Mouse (Mus musculus) stomach, embryonic 16.5 days (tissue): ENCODE measurements around the gene Uqcr11. TPM values are rescaled to one million over a fixed set of nuclear protein-coding genes. Genes with fewer than 3 reads are reported as not detected.

ENCODE experiments used
- ATAC-seq: fragments of 200-750 bp; cut with Nextera tagmentation; 2 replicates; pipeline ENCODE4 v1.8.0; 2017; ENCODE audit warnings: moderate number of reproducible peaks, moderate TSS enrichment; ENCODE audit not compliant: insufficient read depth, low FRiP score
- H3K27ac ChIP-seq: fragments of 300-500 bp; sonication (generic); 2 replicates; pipeline ENCODE4 v1.5.1; 2014; ENCODE audit warnings: low read length
- H3K27me3 ChIP-seq: fragments of 300-500 bp; sonication (generic); 2 replicates; pipeline ENCODE4 v1.6.1; 2014; ENCODE audit warnings: low read length, control low read depth, mixed read lengths; ENCODE audit not compliant: control insufficient read depth, insufficient read depth
- H3K36me3 ChIP-seq: fragments of 300-500 bp; sonication (generic); 2 replicates; pipeline ENCODE4 v1.6.1; 2014; ENCODE audit warnings: low read length; ENCODE audit not compliant: control insufficient read depth, insufficient read depth
- H3K4me1 ChIP-seq: fragments of 300-500 bp; sonication (generic); 2 replicates; pipeline ENCODE4 v1.6.1; 2014; ENCODE audit warnings: low read length, control low read depth, mixed read lengths; ENCODE audit not compliant: control insufficient read depth, insufficient read depth
- H3K4me2 ChIP-seq: fragments of 300-500 bp; sonication (generic); 2 replicates; pipeline ENCODE4 v1.6.1; 2014; ENCODE audit warnings: low read depth, low read length, mixed read lengths
- H3K4me3 ChIP-seq: fragments of 300-500 bp; sonication (generic); replicated peaks from 2 replicates; pipeline ENCODE4 v1.5.1; 2014; ENCODE audit warnings: mild to moderate bottlenecking, low read length
- H3K9ac ChIP-seq: fragments of 300-500 bp; sonication (generic); 2 replicates; pipeline ENCODE4 v1.6.1; 2014; ENCODE audit warnings: low read length
- H3K9me3 ChIP-seq: fragments of 300-500 bp; sonication (generic); replicated peaks from 2 replicates; pipeline ENCODE4 v1.6.1; 2016; ENCODE audit warnings: low read length, control low read depth; ENCODE audit not compliant: control insufficient read depth
- WGBS: fragments of 180-500 bp; shearing (Covaris S2); extraction: QIAGEN DNeasy Blood & Tissue Kit; methylation state at CpG from one replicate; pipeline ENCODE4 v1.1.7; 2014; 5-methylcytosine and 5-hydroxymethylcytosine counted together
- polyA plus RNA-seq: library from polyadenylated mRNA; unstranded; fragments of >200 nt; fragmentation: Nextera tagmentation; extraction: Ambion mirVana; gene quantifications from 2 replicates; pipeline ENCODE4 v1.2.1, GENCODE M21; 2015

Uqcr11 gene
- polyA plus RNA-seq, 1 experiment from 2014 or later = 669 TPM

DNA sequence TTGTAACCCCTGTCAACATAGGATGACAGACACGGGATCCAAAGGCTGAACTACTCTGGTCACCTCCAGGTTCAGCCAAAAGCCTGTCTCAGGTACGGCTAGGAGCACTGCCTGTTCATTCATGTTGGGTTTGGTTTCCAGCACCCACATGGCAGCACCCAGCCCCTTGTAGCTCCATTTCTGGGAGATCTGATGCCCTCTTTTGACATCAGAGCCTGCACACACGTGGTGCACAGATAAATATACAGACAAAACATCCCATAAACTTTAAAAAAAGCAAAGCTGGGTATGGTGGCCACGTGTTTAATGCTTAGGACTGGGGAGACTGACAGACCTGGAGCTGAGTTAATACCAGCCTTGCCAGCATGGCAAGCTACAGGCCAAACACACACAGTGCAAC lies 1.3 kb upstream of the Uqcr11 start:
- H3K9me3 ChIP-seq = no peaks in the 10 kb centered on the region
- H3K4me1 ChIP-seq = peaks cover 23% of the 10 kb centered on the region
- H3K4me3 ChIP-seq = no peak overlapping the region
- WGBS = 42% methylated on average over 4 of the region's 4 CpGs
- H3K27ac ChIP-seq = peak overlapping the region; percentile 81; the same call in 1 of the 2 replicates
- peak overlapping the region; percentile 74; the same call in 1 of the 2 replicates for H3K9ac ChIP-seq
- H3K36me3 ChIP-seq = peaks cover 36% of the 10 kb centered on the region
- no peak for ATAC-seq
- no peak overlapping the region for H3K4me2 ChIP-seq
- no peaks in the 10 kb centered on the region for H3K27me3 ChIP-seq

DNA sequence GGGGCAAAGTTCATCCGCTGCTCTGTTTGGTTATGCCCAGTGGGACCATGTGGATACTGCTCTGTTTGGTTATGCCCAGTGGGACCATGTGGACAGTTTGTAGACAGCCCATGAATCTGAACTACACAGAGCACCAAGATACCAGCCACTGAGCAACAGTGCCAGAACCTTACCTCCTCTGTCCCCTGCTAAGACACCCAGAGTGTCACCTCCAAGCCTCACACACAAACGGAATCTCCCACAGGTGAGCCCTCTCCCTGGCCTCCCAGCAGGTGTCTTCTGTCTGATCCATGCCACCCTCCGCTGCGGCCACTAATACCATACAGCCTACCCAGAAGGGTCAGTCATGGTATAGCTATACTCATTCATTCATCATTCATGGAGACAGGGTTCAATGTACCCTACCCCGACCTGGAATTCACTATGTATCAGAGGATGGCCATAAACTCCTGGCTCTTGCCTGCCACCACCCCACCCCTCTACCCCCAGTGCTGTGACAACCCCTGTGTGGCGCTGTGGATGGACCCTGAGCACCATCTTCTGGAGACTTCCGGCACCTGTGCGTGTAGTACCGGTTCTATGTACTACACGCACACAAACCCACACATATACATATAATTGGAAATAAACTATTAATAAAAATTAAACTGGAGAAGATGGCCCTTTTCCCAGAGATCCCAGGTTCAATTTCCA lies 1.0 kb downstream of the Uqcr11 start:
- Histone ChIP-seq H3K9ac (peak overlapping the region; percentile 86), H3K4me3 (peak overlapping the region; percentile 75), H3K27me3 (no peaks in the 10 kb centered on the region), H3K36me3 (peaks cover 31% of the 10 kb centered on the region), H3K9me3 (no peaks in the 10 kb centered on the region), H3K4me1 (peaks cover 23% of the 10 kb centered on the region), H3K27ac (no peak overlapping the region; the same call in 1 of the 2 replicates), H3K4me2 (peak overlapping the region; percentile 89)
- ATAC-seq = no peak
- 50% methylated on average over 10 of the region's 10 CpGs for WGBS

DNA sequence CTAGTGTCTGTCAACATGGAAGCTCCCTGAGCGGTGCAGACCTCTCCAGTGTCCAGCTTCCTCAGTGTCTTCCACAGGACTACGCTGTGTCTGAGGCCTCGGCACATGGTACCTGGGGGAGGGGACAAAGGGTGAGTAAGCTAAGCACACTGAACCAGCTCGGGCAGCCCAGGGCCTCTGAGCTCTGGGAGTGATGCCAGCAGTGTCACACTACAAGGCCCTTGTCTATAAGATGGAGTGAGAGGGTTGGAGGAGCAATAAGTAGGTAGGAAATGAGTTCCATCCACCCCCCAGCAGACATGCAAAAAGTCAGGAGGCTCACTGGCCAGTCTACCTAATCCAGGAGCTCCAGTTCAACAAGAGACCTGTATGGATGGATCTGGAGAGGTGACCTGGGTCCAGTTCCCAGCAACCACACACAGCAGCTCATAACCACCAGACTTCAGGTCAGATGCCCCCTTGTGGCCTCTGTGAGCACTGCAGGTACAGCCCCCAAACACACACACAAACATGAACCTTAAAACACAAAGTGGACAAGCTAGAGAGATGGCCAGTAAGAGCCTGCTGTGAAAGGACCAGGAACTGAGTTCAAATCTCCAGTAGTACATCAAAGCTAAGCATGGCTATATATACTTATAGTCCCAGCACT lies 3.5 kb downstream of the Uqcr11 start:
- ATAC-seq = no peak
- Histone ChIP-seq H3K27ac (no peak overlapping the region), H3K36me3 (peaks cover 20% of the 10 kb centered on the region), H3K27me3 (no peaks in the 10 kb centered on the region), H3K4me2 (no peak overlapping the region), H3K4me1 (peaks cover 29% of the 10 kb centered on the region), H3K9me3 (no peaks in the 10 kb centered on the region), H3K9ac (no peak overlapping the region), H3K4me3 (no peak overlapping the region)
- 87% methylated on average over 4 of the region's 4 CpGs for WGBS

DNA sequence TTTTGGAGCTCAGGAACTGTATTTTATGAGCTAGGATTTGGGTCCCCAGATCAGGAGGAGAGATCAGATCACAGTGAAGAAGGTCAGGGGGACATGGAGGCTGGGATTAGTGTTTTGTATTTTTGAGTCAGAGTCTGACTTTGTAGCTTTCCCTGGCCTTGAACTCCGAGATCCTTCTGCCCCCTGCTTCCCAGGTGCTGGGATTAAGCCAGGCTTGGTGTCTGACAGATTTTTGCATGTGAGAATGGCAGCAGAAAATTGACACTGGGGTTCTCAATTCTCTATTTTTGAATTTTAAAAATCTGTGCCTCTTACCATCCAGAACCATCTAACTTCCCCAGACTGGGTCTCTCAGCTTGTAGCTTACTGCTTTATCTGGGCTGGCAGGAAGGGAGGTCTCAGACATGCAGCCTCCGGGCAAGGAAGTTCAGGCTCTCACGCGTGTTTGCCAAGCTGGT lies 5.9 kb downstream of the Uqcr11 start:
- no peaks in the 10 kb centered on the region for H3K9me3 ChIP-seq
- ATAC-seq = no peak
- H3K36me3 ChIP-seq = peaks cover 20% of the 10 kb centered on the region
- peak overlapping the region; percentile 70 for H3K9ac ChIP-seq
- peak overlapping the region; percentile 58 for H3K4me2 ChIP-seq
- H3K4me1 ChIP-seq = peaks cover 30% of the 10 kb centered on the region
- peak overlapping the region; percentile 89 for H3K27ac ChIP-seq
- no peak overlapping the region for H3K4me3 ChIP-seq
- 65% methylated on average over 4 of the region's 4 CpGs for WGBS
- H3K27me3 ChIP-seq = no peaks in the 10 kb centered on the region

DNA sequence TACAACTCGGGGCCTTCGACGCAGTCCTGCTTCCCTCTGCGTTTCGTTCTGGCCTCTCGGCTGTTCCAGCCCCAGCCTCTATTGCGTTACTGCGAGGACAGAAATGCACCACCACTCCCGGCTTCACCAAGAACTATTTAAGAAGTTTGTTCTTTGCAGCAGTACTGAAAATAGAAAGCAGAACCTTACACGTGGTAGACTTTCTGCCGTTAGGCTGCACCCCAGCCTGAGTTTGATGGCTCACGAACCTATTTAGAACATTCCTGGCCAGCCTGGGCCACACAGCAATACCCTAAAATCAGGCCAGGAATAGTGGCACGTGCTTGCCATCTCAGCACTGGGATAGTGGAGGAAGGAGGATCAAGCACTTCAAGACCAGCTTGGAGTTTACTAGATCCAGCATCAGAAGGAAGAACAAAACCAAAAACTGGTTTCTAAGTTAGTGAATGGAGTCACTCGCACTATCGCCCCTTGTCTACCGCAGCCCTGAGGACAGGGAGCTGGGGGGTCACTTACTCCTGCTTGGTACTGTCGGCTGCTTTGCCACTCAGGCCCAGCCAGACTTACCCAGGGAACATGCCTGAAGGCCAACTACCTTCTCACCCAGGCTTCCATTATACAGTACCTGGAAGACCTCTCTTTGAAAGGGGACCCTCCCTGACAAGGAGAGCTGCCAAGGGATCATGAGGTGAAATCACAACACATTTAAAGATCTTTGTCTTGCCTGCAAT lies 6.5 kb downstream of the Uqcr11 start:
- peak overlapping the region; percentile 89 for H3K27ac ChIP-seq
- H3K36me3 ChIP-seq = peaks cover 26% of the 10 kb centered on the region
- peak overlapping the region; percentile 70 for H3K9ac ChIP-seq
- 10% methylated on average over 17 of the region's 17 CpGs for WGBS
- peak overlapping the region; percentile 58 for H3K4me2 ChIP-seq
- H3K9me3 ChIP-seq = no peaks in the 10 kb centered on the region
- peaks cover 24% of the 10 kb centered on the region for H3K4me1 ChIP-seq
- no peaks in the 10 kb centered on the region for H3K27me3 ChIP-seq
- no peak for ATAC-seq
- H3K4me3 ChIP-seq = peak overlapping the region; percentile 81

DNA sequence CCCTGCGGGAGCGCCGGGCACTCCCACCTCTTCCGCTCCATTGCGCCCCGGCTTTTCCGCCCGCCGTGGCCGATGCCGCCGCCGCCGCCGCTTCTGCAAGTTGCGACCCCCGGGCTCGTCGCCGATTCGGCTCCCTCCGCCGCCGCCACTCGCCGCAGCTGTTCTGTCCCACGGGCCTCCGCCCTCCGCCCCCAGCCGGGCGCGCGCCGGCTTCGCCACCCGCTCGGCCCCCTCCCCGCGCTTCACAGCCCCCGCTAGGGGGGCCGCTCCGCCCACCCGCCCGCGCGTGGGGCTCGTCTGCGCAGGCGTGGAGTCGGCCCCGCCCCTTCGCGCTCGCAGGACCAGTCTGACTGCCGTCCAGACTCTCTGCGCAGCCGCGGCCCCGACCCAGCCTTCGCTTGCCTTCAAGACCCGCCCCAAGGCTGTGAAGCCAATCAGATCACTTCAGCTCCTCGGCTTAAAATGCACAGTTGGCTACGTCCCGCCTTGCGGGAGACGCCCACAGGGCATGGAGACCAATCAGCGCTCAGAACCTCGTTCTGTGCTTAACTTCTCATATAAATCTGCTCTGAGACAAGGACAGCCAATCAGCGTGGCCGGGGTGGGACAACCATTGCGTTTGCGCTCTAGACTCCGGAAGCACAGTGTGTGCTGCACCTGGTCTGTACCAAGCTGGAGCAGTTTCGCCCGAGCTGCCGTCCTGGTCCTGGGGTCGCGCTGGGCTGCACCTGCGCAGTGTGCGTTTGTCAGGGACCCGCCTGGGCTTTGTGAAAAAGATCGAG lies 7.2 kb downstream of the Uqcr11 start, which contains the start of gene Mbd3:
Gene Mbd3 (minus strand): TSS at position 360 of the 782 bp plus-strand sequence.
- Histone ChIP-seq H3K4me2 (peak within 1 kb of the TSS; percentile 95), H3K4me1 (peaks cover 20% of the 10 kb centered on the region), H3K27ac (peak within 1 kb of the TSS; percentile 100), H3K4me3 (peak within 1 kb of the TSS; percentile 81), H3K27me3 (no peaks in the 10 kb centered on the region), H3K36me3 (peaks cover 32% of the 10 kb centered on the region), H3K9me3 (no peaks in the 10 kb centered on the region), H3K9ac (peak within 1 kb of the TSS; percentile 94)
- ATAC-seq = peak; percentile 97
- WGBS = under 1% methylated on average over 82 of the region's 82 CpGs

DNA sequence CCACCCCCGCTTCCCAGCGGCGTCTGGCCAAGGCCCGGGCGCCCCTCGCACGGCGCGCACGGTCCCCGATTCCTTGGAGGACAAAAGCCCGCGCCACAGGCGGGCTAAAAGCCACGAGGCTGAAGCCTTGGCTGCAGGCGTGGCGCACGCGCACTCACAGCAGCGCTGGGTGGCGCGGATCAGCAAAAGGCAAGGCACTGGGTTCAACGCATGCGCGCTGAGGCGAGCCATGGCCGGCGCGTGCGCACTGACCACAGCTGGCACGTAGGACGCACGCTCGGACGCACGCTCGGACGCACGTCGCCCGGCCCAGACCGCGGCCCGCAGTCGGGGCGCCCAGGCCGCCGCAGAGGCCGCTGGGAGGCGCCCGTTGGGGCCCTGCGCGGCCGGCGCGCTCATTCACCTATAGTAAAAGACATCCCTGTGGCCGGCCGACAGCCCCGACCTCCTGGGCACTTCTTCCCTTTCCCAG lies 7.9 kb downstream of the Uqcr11 start:
- Histone ChIP-seq H3K9ac (peak overlapping the region; percentile 94), H3K4me2 (peak overlapping the region; percentile 95), H3K27ac (peak overlapping the region; percentile 100), H3K27me3 (no peaks in the 10 kb centered on the region), H3K36me3 (peaks cover 32% of the 10 kb centered on the region), H3K9me3 (no peaks in the 10 kb centered on the region), H3K4me3 (peak overlapping the region; percentile 81), H3K4me1 (peaks cover 20% of the 10 kb centered on the region)
- under 1% methylated on average over 59 of the region's 59 CpGs for WGBS
- ATAC-seq = peak; percentile 87

DNA sequence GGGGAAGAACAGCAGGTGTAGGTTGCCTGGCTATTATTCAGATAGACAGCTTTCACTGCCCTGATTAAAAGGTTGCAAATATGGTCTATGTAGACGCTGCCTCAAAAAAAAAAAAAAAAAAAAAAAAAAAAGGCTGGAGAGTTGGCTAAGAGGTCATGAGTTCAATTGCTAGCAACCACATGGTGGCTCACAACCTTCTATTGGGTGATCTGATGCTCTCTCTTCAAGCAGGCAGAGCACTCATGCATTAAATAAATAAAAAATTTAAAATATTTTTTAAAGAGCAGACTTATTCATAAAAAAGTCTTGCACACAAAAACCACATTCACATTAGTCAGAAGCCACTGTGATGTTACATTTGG lies 8.5 kb downstream of the Uqcr11 start:
- ATAC-seq = no peak
- Histone ChIP-seq H3K27me3 (no peaks in the 10 kb centered on the region), H3K27ac (peak overlapping the region; percentile 100), H3K4me2 (peak overlapping the region; percentile 95), H3K4me3 (peak overlapping the region; percentile 81), H3K36me3 (peaks cover 28% of the 10 kb centered on the region), H3K4me1 (peaks cover 20% of the 10 kb centered on the region), H3K9me3 (no peaks in the 10 kb centered on the region), H3K9ac (peak overlapping the region; percentile 94)
- WGBS = 0% methylated on average over 1 of the region's 1 CpGs
